Mouse (Mus musculus) telencephalon, adult 2 months (tissue): ENCODE data around the gene Ncaph2.
A peak's percentile ranks its signal among the peaks of the same experiment; 100 is the strongest.

Experiments used
- DNase-seq: peaks from one replicate; pipeline ENCODE4 v3.0.0-alpha.2; 2011; ENCODE audit warnings: low read depth, low spot score

The Ncaph2 gene

GRCm38 (mm10) chr15:89355241-89356187 lies at the start of gene Ncaph2, which contains the start of gene Lmf2:
Gene Ncaph2, plus strand, starts transcription at chr15:89355719.
Gene Lmf2, minus strand, starts transcription at chr15:89355659.
- DNase-seq: peak; percentile 89

- no peak for DNase-seq
These were observed 49.6 kb upstream of the Ncaph2 start for GRCm38 (mm10) chr15:89305966-89306365.

- no peak for DNase-seq
These were observed 48.1 kb upstream of the Ncaph2 start for GRCm38 (mm10) chr15:89307461-89307860.

- DNase-seq: no peak
These were observed 46.9 kb upstream of the Ncaph2 start for GRCm38 (mm10) chr15:89308406-89309139.

- DNase-seq: peak; percentile 85
These were observed 45.5 kb upstream of the Ncaph2 start for GRCm38 (mm10) chr15:89309962-89310498.

GRCm38 (mm10) chr15:89313359-89313758 lies 42.2 kb upstream of the Ncaph2 start:
- no peak for DNase-seq

GRCm38 (mm10) chr15:89314107-89314506 lies 41.4 kb upstream of the Ncaph2 start:
- no peak for DNase-seq

DNA sequence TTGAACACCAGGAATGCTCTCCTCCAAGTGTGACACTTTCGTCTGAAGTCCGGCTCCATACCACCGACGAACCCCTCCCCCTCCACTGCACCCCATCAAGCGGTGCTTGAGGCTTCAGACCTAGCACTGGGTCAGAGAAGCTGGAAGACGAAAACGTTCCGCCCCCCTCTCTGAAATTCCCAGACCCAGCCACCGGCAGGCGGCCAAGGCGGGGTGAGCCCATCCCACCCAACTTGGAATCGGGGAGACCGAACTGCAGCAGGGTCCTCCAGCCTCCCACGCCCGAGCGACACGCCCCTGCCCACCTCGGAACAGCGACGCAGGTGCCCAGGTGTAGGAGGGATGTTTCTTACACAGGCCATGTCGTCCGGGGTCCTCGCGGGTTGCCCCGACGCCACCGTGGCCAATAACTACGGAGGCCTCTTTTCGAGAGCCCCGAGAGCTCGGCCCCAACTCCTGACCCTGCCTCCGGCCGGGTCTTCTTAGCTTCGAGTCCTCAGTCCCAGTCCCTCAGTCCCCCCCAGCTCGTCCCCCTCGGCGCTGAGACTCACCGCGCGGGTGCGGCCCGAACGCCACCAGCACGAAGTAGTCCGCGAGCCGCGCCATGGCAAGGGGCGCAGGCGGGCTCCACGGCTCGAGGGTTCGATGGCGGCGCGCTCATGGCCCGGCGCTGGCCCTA lies 40.9 kb upstream of the Ncaph2 start:
- no peak for DNase-seq

GRCm38 (mm10) chr15:89315190-89315731 lies 40.3 kb upstream of the Ncaph2 start, which contains the start of gene Sbf1:
Gene Sbf1, minus strand, starts transcription at chr15:89315311.
- DNase-seq: peak; percentile 95

DNA sequence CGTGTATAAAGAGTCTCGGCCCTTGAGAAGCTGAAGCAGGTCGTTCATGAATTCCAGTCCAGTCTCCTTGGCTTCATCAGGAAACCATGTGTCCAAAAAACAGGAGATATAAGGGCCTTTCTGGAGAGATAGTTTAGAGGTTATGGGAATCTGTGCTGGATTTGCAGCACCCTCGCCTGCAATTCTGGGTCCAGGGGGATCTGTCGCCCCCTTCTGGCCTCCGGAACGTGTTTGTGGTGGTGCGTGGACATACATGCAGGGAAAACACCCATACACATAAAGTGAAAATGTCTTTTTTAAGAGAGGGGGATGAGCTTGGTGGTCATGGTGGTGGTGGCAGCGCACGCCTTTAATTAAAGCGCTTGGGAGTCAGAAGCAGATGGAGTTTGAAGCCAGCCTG lies 39.4 kb upstream of the Ncaph2 start:
- no peak for DNase-seq

DNA sequence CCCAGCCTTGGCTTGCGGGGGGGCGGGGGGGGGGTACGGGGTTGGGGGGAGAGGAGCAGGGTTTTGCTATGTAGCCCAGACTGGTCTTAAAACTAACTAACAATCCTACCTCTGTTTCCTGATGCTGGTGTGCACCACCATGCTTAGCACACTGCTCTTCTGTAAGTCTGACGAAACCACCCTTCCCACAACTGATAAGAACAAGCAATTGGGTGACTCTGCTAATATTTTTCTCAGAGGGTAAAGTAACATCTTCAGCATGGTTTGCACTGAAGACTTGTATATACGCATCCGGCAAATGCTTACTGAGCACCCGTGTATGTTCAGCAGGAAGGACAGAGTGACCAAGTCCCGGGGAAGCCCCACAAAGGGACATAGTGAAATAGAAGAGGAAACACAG lies 34.3 kb upstream of the Ncaph2 start:
- DNase-seq: no peak

DNA sequence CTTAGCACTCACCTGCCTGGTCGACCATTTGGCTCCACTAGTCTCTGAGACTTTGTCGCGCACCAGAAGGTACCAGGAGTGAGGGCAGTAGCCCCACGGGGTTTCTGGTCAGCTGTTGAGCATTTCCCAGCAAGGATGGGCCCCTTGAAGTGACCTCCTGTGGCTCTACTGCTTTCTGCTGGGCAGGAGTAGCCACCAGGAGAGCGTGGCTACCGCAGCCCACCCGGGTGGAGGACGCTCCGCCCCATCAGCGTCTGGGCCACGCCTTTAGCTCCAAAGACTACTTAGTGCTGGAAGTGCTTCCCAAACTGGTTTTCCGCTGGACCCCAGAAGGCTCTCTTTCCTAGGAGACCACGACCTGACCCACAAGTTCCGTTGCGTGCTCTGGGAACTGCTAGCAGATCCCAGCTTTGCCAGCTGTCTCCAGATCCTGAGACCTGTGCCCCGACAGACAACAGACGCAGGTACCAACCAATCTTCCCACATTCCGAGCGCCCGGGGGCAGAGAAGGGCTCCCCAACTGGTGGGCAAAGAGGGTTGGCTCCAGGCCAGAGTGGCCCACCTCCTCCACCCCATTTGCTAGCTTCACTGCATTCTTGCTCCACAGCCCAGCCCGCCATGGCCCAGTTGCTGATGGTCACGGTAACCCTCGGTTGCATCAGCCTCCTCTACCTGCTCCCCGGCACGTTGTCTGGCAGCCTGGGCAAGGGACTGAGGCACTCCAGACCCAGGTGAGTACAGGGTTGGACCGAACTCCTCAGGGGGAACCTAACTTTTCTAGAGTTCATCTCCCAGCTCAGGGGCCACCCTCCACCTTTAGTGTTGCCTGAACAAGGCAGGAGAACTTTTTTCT lies 32.6 kb upstream of the Ncaph2 start, which contains the start of gene Adm2:
TSS of gene Adm2 (plus strand) at position 51 of the 853 bp plus-strand sequence.
- DNase-seq: no peak

- no peak for DNase-seq
These were observed 31.9 kb upstream of the Ncaph2 start for GRCm38 (mm10) chr15:89323656-89324055.

GRCm38 (mm10) chr15:89326441-89326840 lies 29.1 kb upstream of the Ncaph2 start:
- DNase-seq: no peak

GRCm38 (mm10) chr15:89334271-89334670 lies 21.2 kb upstream of the Ncaph2 start, which contains the start of gene Miox:
Gene Miox, plus strand, starts transcription at chr15:89334398.
- DNase-seq: no peak

- no peak for DNase-seq
These were observed 20.6 kb upstream of the Ncaph2 start for GRCm38 (mm10) chr15:89334774-89335537.

- no peak for DNase-seq
These were observed 19.1 kb upstream of the Ncaph2 start for GRCm38 (mm10) chr15:89336422-89336821.

DNA sequence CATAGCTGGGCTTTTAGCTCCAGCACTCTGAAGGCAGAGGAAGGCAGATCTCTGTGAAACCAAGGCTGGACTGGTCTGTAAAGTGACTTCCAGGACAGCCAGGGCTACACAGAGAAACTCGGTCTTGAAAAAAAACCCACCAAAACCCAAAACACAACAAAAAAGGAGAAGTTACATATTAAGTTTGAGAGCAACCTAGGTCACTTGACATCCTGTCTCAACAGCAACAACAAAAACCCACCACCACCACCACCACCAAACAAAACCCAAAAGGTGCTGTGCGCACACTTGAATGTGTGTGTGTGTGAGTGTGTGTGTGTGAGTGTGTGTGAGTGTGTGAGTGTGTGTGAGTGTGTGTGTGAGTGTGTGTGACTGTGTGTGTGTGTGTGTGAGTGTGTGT lies 15.8 kb upstream of the Ncaph2 start:
- no peak for DNase-seq

- no peak for DNase-seq
These were observed 15.4 kb upstream of the Ncaph2 start for GRCm38 (mm10) chr15:89340136-89340535.
